Mouse (Mus musculus) ES-E14 (cell line): Measurements from ENCODE around the gene Rhag.

Experiments used
- CHD2 ChIP-seq: IDR thresholded peaks from 2 replicates; pipeline ENCODE4 v1.6.1; 2014; ENCODE audit warnings: mild to moderate bottlenecking, low read depth, low read length, inconsistent platforms
- MAFK ChIP-seq: IDR thresholded peaks from 2 replicates; pipeline ENCODE4 v1.6.1; 2014; ENCODE audit warnings: mild to moderate bottlenecking, low read depth, low read length, inconsistent platforms; ENCODE audit not compliant: insufficient read depth
- ZC3H11A ChIP-seq: IDR thresholded peaks from 2 replicates; pipeline ENCODE4 v1.6.1; 2012; ENCODE audit warnings: low read depth, mild to moderate bottlenecking, inconsistent platforms, low read length, borderline replicate concordance
- ZNF384 ChIP-seq: IDR thresholded peaks from 2 replicates; pipeline ENCODE4 v1.6.1; 2012; ENCODE audit warnings: low read depth, low read length, inconsistent platforms

DNA sequence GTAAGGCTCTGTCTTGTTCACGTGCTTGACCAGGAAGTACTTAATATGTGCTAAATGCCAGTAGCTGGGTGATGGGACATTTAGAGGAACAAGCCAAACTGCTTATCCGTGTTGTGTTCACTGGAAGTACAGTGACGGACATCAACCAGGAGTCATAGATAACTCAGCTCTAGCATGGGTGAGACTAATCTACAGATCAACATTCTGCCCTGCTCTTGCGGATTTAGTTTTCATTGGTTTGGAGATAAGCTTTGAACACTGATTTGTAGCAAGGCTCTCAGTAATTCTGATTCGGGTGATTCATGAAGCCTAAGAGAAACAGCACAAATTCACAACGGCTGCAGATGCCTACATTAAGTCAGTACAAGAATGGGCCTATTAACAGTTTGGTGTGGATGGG is 71.2 kb downstream of the Rhag start:
- TF ChIP-seq ZNF384 = no peak
- TF ChIP-seq MAFK = no peak
- no peak for TF ChIP-seq ZC3H11A
- TF ChIP-seq CHD2 = no peak
